Mouse (Mus musculus): ENCODE measurements around the gene Cct2. TPM values are rescaled to one million over a fixed set of nuclear protein-coding genes. Genes with fewer than 3 reads are reported as not detected.
"Not testable (repeated sequence)": the region's sequence is repeated elsewhere in the genome, so short reads cannot be mapped to it uniquely, and the experiment has no call there.

Cct2 gene
- total RNA-seq, 2 experiments from 2014 or later: 79.9 to 179 TPM

- no peak for ATAC-seq (replicated peaks; ENCODE audit: low FRiP score, poor library complexity, severe bottlenecking)
Observed at GRCm38 (mm10) chr10:117064076-117064475, 462 bp upstream of the Cct2 start.

DNA sequence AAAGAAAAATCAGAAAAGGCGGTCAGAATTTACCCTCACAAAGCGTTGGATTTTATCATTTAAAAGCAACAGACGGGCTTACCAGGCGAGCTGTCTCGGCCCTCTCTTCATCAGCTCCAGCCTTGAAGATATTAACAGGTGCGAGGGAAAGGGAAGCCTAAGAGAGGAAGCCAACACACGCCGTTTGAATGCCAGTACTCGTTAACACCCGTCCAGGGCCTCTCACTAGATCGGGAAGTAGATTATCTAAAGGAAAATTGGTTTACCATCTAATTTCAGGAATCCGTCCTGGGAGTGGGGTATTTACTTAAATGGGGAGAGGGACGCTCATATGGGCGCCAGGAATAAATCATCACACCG, 740 bp downstream of the Cct2 start:
- peak; percentile 33 for ATAC-seq (replicated peaks; ENCODE audit: low FRiP score, poor library complexity, severe bottlenecking)

GRCm38 (mm10) chr10:117055668-117056067, 7.9 kb downstream of the Cct2 start:
- ATAC-seq (replicated peaks; ENCODE audit: low FRiP score, poor library complexity, severe bottlenecking): no peak

- ATAC-seq (replicated peaks; ENCODE audit: low FRiP score, poor library complexity, severe bottlenecking): no peak
Observed at GRCm38 (mm10) chr10:117049961-117050597, 13.5 kb downstream of the Cct2 start.

- no peak for ATAC-seq (replicated peaks; ENCODE audit: low FRiP score, poor library complexity, severe bottlenecking)
Observed at GRCm38 (mm10) chr10:117049253-117049652, 14.4 kb downstream of the Cct2 start.

DNA sequence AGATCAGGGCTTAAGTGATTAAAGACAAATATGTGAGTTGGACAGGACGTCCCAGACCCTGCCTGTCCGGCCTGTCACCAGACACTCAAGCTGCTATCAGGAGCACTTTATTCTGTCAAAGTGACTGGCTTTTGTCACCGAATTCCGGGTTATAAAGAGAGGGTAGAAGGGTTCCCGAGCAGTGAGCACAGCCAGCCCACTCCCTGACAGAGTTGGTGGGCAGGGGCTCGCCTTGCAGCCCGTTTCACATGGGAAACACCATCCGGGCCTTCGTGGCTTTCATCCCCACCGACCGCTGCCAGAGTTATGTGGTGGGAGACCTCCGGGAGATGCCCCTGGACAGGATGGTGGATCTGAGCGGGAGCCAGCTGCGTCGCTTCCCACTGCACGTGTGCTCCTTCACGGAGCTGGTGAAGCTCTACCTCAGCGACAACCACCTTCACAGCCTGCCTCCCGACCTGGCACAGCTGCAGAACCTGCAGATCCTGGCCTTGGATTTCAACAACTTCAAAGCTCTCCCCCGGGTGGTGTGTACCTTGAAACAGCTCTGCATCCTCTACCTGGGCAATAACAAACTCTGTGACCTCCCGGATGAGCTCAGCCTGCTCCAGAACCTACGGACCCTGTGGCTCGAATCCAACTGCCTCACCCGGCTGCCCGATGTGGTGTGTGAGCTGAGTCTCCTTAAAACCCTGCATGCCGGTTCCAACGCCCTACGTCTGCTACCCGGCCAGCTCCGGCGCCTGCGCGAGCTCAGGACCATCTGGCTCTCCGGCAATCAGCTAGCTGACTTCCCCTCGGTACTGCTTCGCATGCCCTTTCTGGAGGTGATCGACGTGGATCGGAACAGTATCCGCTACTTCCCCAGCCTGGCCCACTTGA, 18.2 kb downstream of the Cct2 start, which contains the start of gene Lrrc10:
Gene Lrrc10, plus strand, starts transcription at position 167 of the 882 bp plus-strand sequence.
- no peak for ATAC-seq (replicated peaks; ENCODE audit: low FRiP score, poor library complexity, severe bottlenecking)

DNA sequence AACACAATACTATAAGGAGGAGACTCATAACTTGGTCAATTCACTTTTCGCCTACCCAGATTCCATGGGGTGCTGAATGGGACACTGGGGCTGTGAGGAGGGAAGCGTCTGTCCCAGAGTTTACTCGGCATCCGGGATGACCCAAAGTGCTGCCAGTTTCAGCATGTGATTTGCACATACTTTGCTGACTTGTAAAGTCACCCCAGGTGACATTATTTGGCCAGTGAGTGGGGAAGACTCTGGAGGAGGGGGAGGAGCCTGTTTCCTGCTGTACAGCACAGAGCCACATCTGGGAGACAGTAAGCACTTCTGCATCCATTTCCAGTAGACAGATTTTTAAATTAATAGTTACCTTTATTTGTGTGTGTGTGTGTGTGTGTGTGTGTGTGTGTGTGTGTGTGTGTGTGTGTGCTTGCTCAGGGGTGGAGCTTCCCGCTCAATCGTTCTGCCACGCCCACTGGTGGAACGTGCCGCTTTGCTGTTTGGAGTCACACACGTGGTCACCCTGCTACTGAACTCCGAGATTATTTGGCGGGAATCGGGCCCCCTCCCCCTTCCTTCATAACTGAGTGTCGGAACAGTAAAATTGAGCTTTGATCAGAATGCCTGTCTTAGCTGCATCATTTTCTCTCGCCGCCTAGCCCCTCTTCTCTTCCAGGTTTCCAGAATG, 20.0 kb downstream of the Cct2 start:
- not testable (repeated sequence) for ATAC-seq (replicated peaks; ENCODE audit: low FRiP score, poor library complexity, severe bottlenecking)

DNA sequence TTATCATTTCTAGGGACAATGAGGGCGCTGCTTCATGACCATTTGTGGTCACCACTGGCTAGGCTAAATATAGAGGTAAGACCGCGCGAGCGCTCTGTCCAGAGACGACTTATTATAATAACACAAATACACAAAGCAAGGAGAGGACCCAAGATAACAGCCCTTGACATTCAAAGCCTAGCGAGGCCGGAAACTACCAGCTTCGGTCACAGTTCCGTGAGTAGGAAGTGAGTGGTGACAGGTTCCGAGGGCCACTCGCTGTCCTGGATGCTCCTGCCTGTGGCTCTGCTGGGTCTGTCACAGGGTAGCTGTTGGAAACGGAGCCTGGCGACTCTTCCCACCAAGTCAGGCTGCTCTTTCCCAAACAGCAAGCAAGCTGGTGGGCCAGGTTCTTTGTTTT, 21.3 kb downstream of the Cct2 start:
- no peak for ATAC-seq (replicated peaks; ENCODE audit: low FRiP score, poor library complexity, severe bottlenecking)

DNA sequence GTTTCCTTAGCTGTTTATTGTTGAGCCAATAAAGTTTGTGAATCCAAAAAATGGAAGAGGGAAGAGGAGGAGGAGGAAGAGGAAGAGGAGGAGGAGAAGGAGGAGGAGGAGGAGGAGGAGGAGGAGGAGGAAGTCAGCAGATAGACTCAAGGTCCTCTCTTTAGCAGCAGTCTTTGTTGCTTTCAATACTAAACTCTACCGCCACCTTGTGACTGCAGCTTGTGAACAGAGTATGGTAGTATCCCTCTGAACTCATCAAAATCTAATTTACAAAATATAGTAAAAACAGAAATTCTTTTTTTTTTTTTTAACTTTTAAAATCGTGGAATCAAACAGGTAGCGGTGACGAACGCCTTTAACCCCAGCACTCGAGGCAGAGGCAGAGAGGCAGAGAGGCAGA, 23.3 kb downstream of the Cct2 start:
- ATAC-seq (replicated peaks; ENCODE audit: low FRiP score, poor library complexity, severe bottlenecking): no peak

- ATAC-seq (replicated peaks; ENCODE audit: low FRiP score, poor library complexity, severe bottlenecking): peak; percentile 73
Observed at GRCm38 (mm10) chr10:117033785-117034184, 29.8 kb downstream of the Cct2 start.

DNA sequence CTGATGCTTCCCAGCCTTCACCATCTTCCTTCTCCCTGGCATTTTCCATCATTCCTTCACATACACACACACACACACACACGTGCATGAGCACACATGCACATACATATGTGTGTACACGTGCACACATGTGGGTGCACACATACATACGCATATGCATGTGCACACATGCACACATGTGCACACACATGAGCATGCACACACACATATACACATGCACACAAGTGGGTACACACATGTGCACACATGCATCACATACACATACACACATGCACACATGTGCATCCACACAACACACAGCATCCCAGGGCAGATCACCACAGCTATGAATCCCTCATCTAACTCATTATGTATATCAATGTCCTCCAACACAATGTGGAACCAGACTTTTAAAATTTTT, 32.5 kb downstream of the Cct2 start:
- no peak for ATAC-seq (replicated peaks; ENCODE audit: low FRiP score, poor library complexity, severe bottlenecking)

- ATAC-seq (replicated peaks; ENCODE audit: low FRiP score, poor library complexity, severe bottlenecking): no peak
Observed at GRCm38 (mm10) chr10:117026176-117026575, 37.4 kb downstream of the Cct2 start.

- ATAC-seq (replicated peaks; ENCODE audit: low FRiP score, poor library complexity, severe bottlenecking): not testable (repeated sequence)
Observed at GRCm38 (mm10) chr10:117025776-117026175, 37.8 kb downstream of the Cct2 start.

GRCm38 (mm10) chr10:117023693-117024092, 39.9 kb downstream of the Cct2 start:
- ATAC-seq (replicated peaks; ENCODE audit: low FRiP score, poor library complexity, severe bottlenecking): no peak

DNA sequence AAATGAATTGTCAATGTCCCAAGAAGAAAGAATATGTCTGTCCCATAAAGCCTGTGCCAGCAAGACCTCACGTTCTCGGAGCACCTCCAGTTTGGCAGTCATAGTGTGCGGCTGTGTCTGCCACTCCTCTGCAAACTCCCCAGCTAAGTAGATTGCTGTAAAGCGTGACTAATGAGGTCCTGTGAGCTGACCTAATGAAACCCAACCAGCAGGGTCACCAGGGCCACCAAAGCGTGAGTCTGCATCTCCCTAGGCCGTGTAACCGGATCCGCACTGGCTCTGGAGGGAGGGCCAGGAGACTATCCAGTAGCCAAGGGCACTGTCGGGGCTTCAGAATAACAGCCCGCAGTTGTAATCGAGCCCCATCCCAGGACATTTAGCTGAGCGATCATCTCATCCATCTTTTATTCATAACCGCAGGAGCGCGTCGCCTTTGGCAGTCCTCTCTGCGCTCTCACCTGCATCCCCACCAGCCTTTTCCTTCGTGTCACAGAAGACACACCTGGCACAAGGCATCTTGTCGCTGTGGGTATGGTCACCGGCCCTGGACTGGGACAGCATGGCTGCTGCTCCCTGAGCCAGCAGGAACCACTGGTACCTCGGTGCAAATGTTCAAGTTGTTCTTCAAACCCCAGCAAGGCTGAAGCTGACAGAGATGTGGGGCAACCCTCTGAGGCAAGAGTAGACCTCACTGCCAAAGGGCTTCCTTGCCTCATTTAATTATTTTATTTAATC, 42.4 kb downstream of the Cct2 start:
- ATAC-seq (replicated peaks; ENCODE audit: low FRiP score, poor library complexity, severe bottlenecking): no peak

- ATAC-seq (replicated peaks; ENCODE audit: low FRiP score, poor library complexity, severe bottlenecking): no peak
Observed at GRCm38 (mm10) chr10:117018281-117018840, 45.3 kb downstream of the Cct2 start.

DNA sequence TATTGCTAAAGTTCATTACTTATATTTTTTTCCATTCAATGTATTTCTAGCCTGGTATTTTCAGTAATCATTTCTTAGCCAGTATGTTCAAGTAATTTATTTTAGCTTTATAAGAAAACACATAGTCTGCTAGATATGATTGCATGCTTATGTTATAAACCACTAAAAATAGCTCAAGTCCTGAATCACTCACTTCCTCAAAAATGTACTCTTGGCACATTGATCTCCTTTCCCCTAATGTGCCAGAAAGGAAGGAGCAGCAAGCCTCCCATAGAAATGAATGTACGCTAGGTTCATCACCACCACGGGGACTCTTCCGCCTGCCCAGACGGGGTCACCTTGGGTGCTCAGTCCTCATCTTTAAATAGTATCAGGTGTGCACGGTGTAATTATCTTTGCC, 49.0 kb downstream of the Cct2 start:
- ATAC-seq (replicated peaks; ENCODE audit: low FRiP score, poor library complexity, severe bottlenecking): no peak

DNA sequence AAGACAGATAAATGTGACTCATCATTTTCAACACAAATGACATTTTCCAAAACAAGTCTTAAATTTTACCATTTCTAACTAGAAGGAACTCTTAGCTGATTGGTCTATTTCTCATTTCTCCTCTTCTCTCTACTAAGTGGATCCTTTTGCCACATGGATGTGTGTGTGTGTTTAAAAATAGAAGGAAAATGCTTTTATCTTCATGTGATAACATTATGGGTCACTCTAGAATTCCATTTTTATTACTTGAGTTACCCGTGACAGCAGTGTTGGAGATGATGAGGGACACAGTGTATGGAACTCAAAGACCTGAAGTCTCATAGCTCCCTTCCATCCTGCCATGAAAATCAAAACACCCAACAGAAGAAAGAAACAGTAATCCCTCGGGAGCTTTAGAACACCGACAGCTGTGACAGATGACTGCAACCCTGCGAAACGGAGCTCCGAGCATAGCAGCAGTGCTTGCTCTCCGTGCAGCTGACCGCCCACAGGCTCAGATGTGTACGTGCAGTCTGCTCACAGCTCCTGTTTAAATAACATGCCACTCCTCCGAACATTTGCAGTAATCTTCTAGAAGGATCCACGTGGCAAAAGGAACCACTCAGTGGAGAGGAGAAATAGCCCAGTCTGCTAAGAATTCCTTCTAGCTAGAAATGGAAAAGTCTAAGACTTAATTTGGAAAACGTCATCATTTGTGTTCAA, 49.8 kb downstream of the Cct2 start:
- ATAC-seq (replicated peaks; ENCODE audit: low FRiP score, poor library complexity, severe bottlenecking): no peak

GRCm38 (mm10) chr10:117011047-117011446, 52.6 kb downstream of the Cct2 start:
- ATAC-seq (replicated peaks; ENCODE audit: low FRiP score, poor library complexity, severe bottlenecking): no peak
